Mouse (Mus musculus): ENCODE results near the gene Vps33b. TPM values are rescaled to one million over a fixed set of nuclear protein-coding genes. Genes with fewer than 3 reads are reported as not detected.
A peak's percentile ranks its signal among the peaks of the same experiment; 100 is the strongest.

The Vps33b gene
- polyA plus RNA-seq, 1 experiment from 2014 or later: 15.4 TPM

DNA sequence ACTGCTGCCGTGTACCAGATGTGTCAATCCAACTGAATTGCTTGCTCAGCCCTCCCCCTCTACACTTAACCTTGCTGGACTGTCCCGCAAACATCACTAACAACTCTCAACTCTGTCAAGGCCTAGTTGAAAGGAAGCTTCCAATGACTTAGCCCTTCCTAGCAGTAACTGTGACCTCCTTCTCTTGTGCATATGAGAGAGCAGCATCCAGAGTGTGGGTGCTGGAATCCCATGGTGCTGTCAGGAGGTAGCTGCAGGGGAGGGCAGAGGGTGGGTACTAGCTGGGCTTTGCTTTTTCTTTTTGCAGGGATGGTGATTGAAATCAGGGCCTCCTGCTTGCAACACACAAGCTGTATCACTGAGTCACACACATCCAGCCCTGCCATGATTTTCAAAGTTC, 4.0 kb downstream of the Vps33b start:
- no peak for ATAC-seq (replicated peaks; ENCODE audit: low FRiP score)
- 91% methylated on average over 2 of the region's 2 CpGs for WGBS
- Histone ChIP-seq H3K4me3 (replicated peaks) (no peak overlapping the region), H3K4me2 (no peak overlapping the region), H3K27me3 (no peaks in the 10 kb centered on the region), H3K36me3 (peaks cover 57% of the 10 kb centered on the region), H3K27ac (no peak overlapping the region), H3K4me1 (peaks cover 16% of the 10 kb centered on the region), H3K9ac (no peak overlapping the region), H3K9me3 (replicated peaks) (peaks cover 12% of the 10 kb centered on the region)

DNA sequence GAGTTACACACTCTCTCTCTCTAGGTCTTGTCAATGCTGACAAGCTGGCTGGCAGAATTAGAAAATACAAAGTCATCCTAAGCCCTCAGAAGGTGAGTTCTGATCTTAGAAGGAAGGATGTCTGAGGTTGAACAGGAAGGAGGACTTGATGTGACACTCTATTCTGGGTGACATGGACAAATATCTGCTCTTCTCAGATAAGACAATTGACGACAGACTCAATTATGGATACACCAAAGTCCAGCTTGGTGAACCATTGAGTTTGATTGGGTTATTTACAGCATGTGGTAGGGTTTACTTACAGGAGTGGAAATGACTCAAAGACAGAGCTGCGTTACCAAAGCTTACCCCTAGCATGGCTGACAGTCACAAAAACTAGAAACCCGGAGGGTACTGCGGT, 6.9 kb downstream of the Vps33b start:
- Histone ChIP-seq H3K27ac (no peak overlapping the region), H3K4me3 (replicated peaks) (no peak overlapping the region), H3K9ac (no peak overlapping the region), H3K4me1 (no peaks in the 10 kb centered on the region), H3K27me3 (no peaks in the 10 kb centered on the region), H3K9me3 (replicated peaks) (peaks cover 12% of the 10 kb centered on the region), H3K4me2 (no peak overlapping the region), H3K36me3 (peaks cover 79% of the 10 kb centered on the region)
- 94% methylated on average over 4 of the region's 4 CpGs for WGBS
- no peak for ATAC-seq (replicated peaks; ENCODE audit: low FRiP score)

DNA sequence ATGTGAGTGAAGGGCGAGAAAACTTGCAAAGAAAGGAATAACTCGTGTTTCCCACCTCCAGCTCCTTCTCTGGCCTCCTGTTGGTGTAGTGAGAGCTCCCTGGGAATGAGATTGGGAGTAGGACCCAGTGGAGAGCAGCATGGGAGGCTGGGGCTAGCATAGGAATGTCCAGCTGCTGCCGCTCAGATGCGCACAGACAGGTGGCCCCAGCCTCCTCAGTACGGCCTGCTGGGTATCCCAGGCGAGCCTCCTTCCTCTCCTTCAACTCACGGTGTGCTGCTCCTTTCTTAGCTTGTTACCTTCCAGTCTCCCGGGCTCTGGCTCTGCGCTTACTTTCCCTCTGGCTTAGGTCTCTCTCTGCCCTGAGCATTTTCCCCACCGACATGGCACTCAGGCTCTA, 10.6 kb downstream of the Vps33b start:
- no peak for ATAC-seq (replicated peaks; ENCODE audit: low FRiP score)
- no peaks in the 10 kb centered on the region for H3K4me1 ChIP-seq
- H3K4me3 ChIP-seq (replicated peaks): no peak overlapping the region
- no peak overlapping the region for H3K27ac ChIP-seq
- peaks cover 3% of the 10 kb centered on the region; the same call in 1 of the 2 replicates for H3K9me3 ChIP-seq (replicated peaks)
- no peak overlapping the region for H3K4me2 ChIP-seq
- H3K27me3 ChIP-seq: no peaks in the 10 kb centered on the region
- H3K9ac ChIP-seq: no peak overlapping the region
- WGBS: 80% methylated on average over 10 of the region's 10 CpGs
- H3K36me3 ChIP-seq: peaks cover 87% of the 10 kb centered on the region

DNA sequence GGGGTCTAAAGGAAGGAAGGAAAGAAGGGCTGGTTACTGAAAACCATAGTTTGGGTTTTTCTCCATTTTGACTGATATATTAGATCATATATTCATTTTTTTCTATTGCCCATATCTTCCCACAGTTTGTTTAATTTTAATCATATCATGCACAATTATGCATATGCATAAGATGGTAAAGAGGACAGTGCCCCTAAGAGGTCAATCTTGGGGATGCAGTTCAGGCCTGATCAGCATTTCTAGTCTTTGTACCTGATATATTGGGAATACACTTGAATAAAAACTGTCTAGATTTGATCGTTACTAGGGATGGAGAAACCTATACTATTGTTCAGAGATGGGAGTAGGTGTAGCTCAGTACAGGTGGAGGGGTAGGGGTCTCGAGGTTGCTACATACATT, 11.5 kb downstream of the Vps33b start:
- Histone ChIP-seq H3K4me2 (no peak overlapping the region), H3K9me3 (replicated peaks) (no peaks in the 10 kb centered on the region), H3K4me1 (no peaks in the 10 kb centered on the region), H3K27me3 (no peaks in the 10 kb centered on the region), H3K36me3 (peaks cover 89% of the 10 kb centered on the region), H3K4me3 (replicated peaks) (no peak overlapping the region), H3K27ac (no peak overlapping the region), H3K9ac (no peak overlapping the region)
- WGBS: 88% methylated on average over 2 of the region's 2 CpGs
- no peak for ATAC-seq (replicated peaks; ENCODE audit: low FRiP score)

DNA sequence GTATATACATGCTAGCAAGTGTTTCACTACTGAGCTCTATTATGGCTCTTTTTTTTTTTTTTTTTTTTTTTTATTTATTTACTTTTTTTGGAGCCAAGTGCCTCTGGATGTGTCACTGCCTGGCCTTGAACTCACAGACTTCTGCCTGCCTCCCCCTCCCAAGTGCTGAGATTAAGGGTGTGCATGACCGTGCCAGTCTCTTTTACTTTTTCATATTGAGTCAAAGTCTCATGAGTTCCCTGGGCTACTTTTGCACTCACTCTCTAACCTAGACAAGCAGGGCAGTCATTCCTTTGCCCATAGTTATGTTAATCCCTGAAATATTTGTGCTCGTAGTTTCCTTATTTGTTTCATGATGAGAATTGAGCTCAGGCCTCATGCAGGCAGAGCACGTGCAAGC, 12.2 kb downstream of the Vps33b start:
- 89% methylated on average over 3 of the region's 3 CpGs for WGBS
- no peaks in the 10 kb centered on the region for H3K9me3 ChIP-seq (replicated peaks)
- no peak for ATAC-seq (replicated peaks; ENCODE audit: low FRiP score)
- no peaks in the 10 kb centered on the region for H3K4me1 ChIP-seq
- no peak overlapping the region for H3K4me2 ChIP-seq
- H3K27ac ChIP-seq: no peak overlapping the region
- H3K9ac ChIP-seq: no peak overlapping the region
- no peak overlapping the region for H3K4me3 ChIP-seq (replicated peaks)
- peaks cover 89% of the 10 kb centered on the region for H3K36me3 ChIP-seq
- no peaks in the 10 kb centered on the region for H3K27me3 ChIP-seq

DNA sequence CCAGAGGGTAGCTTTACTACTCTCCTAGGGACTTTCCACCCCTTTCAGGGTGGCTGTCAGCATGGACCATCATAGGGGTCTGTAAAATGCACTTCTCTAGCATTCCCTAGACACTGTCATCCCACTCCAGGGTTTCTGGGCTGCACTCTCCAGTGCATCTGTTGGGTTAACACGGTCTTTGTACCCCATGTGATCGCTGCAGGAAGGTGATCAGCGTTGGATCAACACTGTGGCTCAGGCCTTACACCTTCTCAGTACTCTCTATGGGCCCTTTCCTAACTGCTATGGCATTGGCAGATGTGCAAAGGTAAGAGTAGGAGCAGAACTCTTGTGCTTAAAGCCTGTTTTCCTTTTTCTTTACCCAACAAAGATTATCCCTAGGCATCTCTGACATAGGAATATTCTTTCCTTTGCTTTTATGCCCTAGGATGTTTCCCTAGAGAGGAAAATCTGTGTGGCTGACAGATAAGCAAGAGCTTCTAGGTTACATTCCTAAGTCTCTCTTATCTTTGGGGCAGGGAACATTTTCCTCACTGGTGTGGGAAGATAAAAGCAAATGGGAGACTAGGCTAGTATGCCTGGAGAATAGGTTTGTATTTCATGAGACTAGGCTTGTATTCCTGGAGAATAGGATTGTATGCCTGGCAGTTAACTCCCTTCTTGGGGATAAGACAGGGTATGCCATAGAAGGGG, 13.9 kb downstream of the Vps33b start:
- Histone ChIP-seq H3K9ac (no peak overlapping the region), H3K4me3 (replicated peaks) (no peak overlapping the region), H3K27ac (no peak overlapping the region), H3K36me3 (peaks cover 89% of the 10 kb centered on the region), H3K9me3 (replicated peaks) (no peaks in the 10 kb centered on the region), H3K4me2 (no peak overlapping the region), H3K27me3 (no peaks in the 10 kb centered on the region), H3K4me1 (no peaks in the 10 kb centered on the region)
- WGBS: 86% methylated on average over 3 of the region's 3 CpGs
- no peak for ATAC-seq (replicated peaks; ENCODE audit: low FRiP score)

DNA sequence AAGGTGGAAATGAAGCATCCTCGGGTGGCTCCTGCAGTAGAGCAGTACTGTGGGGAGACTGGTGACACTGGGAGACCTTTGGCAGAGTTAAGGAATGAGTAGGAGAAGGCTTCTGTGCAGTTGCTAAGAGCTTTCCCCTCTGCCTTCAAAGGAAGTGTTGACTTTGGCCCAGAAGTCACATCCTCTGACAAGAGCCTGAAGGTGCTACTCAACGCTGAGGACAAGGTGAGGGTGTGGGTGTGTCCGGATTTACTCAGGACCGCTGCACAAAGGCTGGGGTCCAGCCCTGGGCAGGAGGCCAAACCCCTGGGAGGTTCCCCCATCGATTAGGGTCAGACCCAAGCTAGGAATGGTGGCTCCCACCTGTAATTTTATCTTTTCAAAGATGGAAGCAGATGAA, 14.9 kb downstream of the Vps33b start:
- no peak overlapping the region for H3K4me3 ChIP-seq (replicated peaks)
- peaks cover 85% of the 10 kb centered on the region for H3K36me3 ChIP-seq
- H3K9ac ChIP-seq: no peak overlapping the region
- WGBS: 91% methylated on average over 5 of the region's 5 CpGs
- H3K4me2 ChIP-seq: no peak overlapping the region
- no peaks in the 10 kb centered on the region for H3K27me3 ChIP-seq
- no peak overlapping the region for H3K27ac ChIP-seq
- H3K4me1 ChIP-seq: no peaks in the 10 kb centered on the region
- no peak for ATAC-seq (replicated peaks; ENCODE audit: low FRiP score)
- H3K9me3 ChIP-seq (replicated peaks): no peaks in the 10 kb centered on the region

DNA sequence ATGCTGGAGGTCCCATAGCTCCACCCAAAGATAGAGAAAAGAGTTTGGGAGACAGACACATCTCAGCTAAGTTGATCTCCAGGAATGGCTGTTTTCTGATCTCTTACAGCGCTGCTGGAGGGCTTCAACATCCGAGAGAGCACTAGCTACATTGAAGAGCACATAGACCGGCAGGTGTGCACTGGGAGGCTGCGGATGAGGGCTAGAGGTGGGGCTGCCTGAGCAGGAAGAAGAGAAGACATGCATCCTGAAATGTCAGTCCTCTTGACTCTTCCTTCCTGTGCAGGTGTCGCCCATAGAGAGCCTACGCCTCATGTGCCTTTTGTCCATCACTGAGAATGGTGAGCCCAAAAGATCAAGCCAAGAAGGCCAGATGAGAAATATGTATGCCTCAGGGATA, 16.3 kb downstream of the Vps33b start:
- H3K4me3 ChIP-seq (replicated peaks): no peak overlapping the region
- H3K4me2 ChIP-seq: no peak overlapping the region
- ATAC-seq (replicated peaks; ENCODE audit: low FRiP score): no peak
- WGBS: 91% methylated on average over 6 of the region's 6 CpGs
- no peaks in the 10 kb centered on the region for H3K9me3 ChIP-seq (replicated peaks)
- H3K9ac ChIP-seq: no peak overlapping the region
- peaks cover 87% of the 10 kb centered on the region for H3K36me3 ChIP-seq
- no peaks in the 10 kb centered on the region for H3K27me3 ChIP-seq
- H3K27ac ChIP-seq: no peak overlapping the region
- H3K4me1 ChIP-seq: no peaks in the 10 kb centered on the region

DNA sequence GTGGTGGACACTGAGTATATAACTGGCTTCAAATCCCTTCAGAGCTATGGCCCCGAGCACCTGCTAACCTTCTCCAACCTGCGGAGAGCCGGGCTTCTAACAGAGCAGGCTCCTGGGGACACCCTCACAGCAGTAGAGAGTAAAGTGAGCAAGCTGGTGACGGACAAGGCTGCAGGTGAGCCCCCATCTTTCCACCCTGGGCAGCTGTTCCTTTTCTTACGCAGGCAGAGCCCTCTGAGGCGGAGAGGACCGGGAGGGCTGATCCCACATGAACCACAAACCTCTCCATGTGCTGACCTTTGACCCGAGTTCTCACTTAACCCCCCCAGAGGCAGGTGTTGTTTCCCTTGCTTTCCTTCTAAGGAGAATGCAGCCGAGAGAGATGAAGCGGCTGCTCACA, 18.3 kb downstream of the Vps33b start:
- no peak overlapping the region for H3K4me3 ChIP-seq (replicated peaks)
- ATAC-seq (replicated peaks; ENCODE audit: low FRiP score): no peak
- H3K4me2 ChIP-seq: no peak overlapping the region
- H3K36me3 ChIP-seq: peaks cover 77% of the 10 kb centered on the region
- H3K27ac ChIP-seq: no peak overlapping the region
- no peaks in the 10 kb centered on the region for H3K4me1 ChIP-seq
- no peak overlapping the region for H3K9ac ChIP-seq
- 76% methylated on average over 10 of the region's 10 CpGs for WGBS
- H3K27me3 ChIP-seq: no peaks in the 10 kb centered on the region
- H3K9me3 ChIP-seq (replicated peaks): no peaks in the 10 kb centered on the region

DNA sequence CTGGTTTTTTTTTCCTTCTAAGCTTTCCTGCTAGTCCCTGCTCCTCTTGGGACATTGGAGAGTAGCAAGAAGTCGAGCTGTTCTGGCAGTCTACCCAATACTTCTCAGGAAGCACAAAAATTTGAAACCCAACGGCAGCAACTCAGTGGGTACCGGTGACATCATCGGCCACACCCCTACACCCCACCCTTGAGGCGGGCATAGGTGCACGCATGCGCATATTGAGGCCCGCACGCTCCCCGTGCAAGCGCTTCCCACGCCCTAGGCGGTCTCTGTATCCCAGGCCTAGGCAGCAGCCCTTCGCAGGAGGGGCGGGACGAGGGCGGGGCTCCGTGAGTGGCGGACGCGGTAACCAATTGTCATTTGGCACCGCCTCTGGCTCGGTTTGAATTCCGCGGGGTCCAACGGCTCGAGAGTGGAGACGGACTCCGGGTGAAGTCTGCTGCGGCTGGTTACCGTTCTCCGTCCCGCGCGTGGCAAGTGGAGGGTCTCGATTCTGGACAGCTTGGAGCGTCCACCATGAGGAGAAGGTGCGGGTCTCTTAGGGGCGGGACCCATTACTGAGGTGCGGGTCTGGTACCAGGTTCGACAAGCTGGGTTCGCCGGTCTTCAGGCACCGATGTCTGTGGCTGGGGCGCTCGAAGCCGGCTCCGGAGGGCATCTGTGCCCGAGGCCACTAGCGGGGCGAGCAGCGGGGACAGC, 24.8 kb downstream of the Vps33b start, which contains the start of gene Prc1:
Gene Prc1 (plus strand): TSS at position 389 of the 702 bp plus-strand sequence.
- H3K9me3 ChIP-seq (replicated peaks): no peaks in the 10 kb centered on the region
- H3K4me3 ChIP-seq (replicated peaks): peak within 1 kb of the TSS; percentile 92
- peaks cover 27% of the 10 kb centered on the region for H3K36me3 ChIP-seq
- no peaks in the 10 kb centered on the region for H3K27me3 ChIP-seq
- ATAC-seq (replicated peaks; ENCODE audit: low FRiP score): peak; percentile 99
- peaks cover 31% of the 10 kb centered on the region for H3K4me1 ChIP-seq
- H3K4me2 ChIP-seq: peak within 1 kb of the TSS; percentile 77
- H3K27ac ChIP-seq: peak within 1 kb of the TSS; percentile 91
- under 1% methylated on average over 52 of the region's 52 CpGs for WGBS
- peak within 1 kb of the TSS; percentile 79 for H3K9ac ChIP-seq

DNA sequence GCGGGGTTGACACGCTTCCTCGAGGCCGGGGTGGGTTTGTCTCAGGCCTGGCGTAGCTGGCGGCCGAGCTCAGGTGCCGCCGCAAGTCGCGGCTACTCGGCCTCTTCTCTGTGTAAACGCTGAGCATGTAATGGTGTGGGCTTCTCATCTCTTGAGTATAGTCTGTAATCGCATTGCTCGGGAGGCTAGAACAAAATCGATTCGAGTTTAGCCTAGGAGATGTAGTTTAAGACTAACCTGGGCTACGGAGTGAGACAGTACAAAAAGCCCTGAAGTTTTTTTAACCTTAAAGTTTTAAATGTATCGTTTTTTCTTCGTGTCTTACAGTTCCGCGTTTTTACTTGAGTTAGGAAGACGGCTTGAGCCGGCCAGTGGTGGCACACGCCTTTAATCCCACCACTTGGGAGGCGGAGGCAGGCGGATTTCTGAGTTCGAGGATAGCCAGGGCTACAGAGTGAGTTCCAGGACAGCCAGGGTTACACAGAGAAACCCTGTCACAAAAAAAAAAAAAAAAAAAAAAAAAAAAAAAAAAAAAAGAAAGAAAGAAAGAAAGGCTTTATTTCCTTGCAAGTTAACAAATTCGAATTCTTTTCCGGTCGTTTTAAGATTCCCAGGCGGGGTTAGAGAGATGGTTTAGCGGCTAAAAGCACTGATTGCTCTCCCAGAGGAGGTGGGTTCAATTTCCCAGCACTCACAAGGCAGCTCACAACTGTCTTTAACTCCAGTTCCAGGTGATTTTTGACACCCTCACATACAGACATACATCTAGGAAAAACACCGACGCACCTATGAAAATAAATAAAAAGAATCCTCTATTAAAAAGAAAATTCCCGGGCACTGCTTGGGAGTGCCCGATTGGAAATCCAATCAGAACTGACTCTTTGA, 25.6 kb downstream of the Vps33b start:
- Histone ChIP-seq H3K4me1 (peaks cover 31% of the 10 kb centered on the region), H3K27ac (peak overlapping the region; percentile 91), H3K4me3 (replicated peaks) (peak overlapping the region; percentile 92), H3K36me3 (peaks cover 27% of the 10 kb centered on the region), H3K9me3 (replicated peaks) (no peaks in the 10 kb centered on the region), H3K9ac (peak overlapping the region; percentile 79), H3K4me2 (peak overlapping the region; percentile 77), H3K27me3 (no peaks in the 10 kb centered on the region)
- ATAC-seq (replicated peaks; ENCODE audit: low FRiP score): peak; percentile 69; the same call in 1 of the 2 replicates
- 8% methylated on average over 37 of the region's 37 CpGs for WGBS

DNA sequence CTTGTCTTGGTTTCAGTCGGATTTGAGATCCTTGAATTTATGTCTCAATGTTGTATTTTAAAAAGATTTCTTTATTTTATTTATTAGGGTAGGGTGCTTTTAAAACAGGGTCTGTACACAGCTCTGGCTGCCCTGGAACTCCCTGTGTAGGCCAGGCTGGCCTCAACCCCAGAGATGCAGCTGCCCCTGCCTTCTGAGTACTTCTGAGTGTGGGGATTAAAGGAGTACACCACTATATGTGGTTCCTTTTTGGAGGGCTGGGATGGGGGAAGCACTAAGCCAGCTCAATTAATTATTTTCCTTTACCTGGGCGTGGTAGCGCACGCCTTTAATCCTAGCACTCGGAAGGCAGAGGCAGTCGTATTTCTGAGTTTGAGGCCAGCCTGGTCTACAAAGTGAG, 27.0 kb downstream of the Vps33b start:
- Histone ChIP-seq H3K27me3 (no peaks in the 10 kb centered on the region), H3K9ac (no peak overlapping the region), H3K4me1 (peaks cover 31% of the 10 kb centered on the region), H3K9me3 (replicated peaks) (no peaks in the 10 kb centered on the region), H3K4me2 (peak overlapping the region; percentile 77), H3K4me3 (replicated peaks) (no peak overlapping the region), H3K27ac (no peak overlapping the region), H3K36me3 (peaks cover 33% of the 10 kb centered on the region)
- 95% methylated on average over 6 of the region's 6 CpGs for WGBS
- ATAC-seq (replicated peaks; ENCODE audit: low FRiP score): no peak
